Mouse (Mus musculus): ENCODE results near the gene Serinc3. TPM values are rescaled to one million over a fixed set of nuclear protein-coding genes. Genes with fewer than 3 reads are reported as not detected.
"Not testable (repeated sequence)": the region's sequence is repeated elsewhere in the genome, so short reads cannot be mapped to it uniquely, and the experiment has no call there.

Gene Serinc3
- total RNA-seq (2021) = 100 to 1,000 TPM; 223 to 236 TPM
- long read RNA-seq, experiment 1, transcript Serinc3-201 (10 exons, 3,683 nt) = major isoform, 315 of 354 reads
- long read RNA-seq, experiment 1, partial matches to known transcripts = 28 of 354 reads
- long read RNA-seq, experiment 1, other reads (novel, unspliced or antisense) = 11 of 354 reads
- long read RNA-seq, experiment 2, transcript Serinc3-201 (10 exons, 3,683 nt) = major isoform, 232 of 259 reads
- long read RNA-seq, experiment 2, partial matches to known transcripts = 18 of 259 reads
- long read RNA-seq, experiment 2, other reads (novel, unspliced or antisense) = 9 of 259 reads

DNA sequence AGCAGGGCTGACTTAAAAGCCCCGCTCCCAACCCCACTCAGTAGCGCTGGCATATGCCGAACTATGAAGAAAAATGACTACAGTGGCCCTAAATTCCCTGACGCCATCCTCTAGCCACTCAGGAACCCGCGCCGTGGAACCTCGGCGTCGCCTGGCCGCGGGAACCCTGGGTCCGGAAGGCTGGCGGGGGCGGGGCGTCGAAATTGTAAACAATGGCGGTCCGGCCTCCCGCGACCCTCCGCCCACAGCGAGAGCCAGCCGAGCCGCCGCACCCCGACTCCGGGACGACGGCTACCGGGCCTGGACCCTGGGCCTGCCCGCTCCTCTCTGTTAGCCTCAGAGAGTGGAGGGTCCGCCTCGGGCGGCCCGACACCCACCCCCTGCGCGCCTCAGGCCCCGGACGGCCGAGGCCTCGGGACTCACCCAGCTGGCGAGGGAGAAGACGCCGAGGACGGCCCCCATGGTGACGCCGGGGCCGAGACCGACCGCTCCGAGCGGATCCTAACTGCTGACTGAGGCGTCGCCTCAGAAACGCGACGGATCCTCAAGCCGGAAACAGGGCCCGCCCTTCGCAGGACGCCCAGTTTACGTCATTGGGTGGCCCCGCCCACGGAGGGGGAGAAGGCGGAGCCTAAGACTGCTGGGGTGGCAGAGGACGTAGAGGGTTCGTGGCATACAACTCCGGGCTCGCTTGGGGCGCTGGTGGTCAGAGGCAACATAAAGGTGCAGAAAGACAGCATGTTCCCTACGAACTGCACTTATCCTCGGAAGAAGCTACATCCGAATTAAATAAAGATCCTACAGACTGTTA lies at the start of gene Serinc3:
TSS of gene Serinc3 (minus strand) at position 557 of the 811 bp plus-strand sequence.
- DNase-seq (ENCODE audit: low spot score in 2 of 2) = peak; percentile 98

DNA sequence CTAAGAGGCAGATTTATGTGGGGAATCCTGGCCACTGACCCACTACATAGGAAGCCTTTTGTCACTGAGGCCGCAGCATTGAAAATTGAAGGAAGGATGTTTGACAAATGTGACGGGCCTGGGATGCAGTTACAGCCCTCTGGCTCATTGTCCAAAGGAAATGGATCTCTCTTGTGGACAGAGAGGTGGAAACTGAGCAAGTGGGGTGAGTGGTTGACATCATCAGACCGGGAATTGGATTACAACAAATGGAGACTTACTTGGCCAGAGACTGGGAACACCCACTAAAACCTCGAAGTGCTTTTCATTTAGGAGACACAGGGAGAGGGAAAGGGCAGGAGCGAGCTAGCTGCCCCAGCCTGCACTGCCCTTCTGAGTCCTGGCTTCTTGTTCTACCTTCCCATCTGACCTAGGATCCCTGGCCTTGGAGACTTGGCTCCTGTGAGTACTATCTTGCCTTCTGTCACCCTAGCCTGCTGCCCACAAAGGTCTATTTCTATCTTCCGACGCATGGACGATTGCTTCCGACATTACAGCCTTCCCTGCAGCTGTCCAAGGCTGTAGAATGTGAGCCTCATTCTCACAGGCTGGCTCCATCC lies 48.9 kb upstream of the Serinc3 start:
- DNase-seq (ENCODE audit: low spot score in 2 of 2) = no peak

DNA sequence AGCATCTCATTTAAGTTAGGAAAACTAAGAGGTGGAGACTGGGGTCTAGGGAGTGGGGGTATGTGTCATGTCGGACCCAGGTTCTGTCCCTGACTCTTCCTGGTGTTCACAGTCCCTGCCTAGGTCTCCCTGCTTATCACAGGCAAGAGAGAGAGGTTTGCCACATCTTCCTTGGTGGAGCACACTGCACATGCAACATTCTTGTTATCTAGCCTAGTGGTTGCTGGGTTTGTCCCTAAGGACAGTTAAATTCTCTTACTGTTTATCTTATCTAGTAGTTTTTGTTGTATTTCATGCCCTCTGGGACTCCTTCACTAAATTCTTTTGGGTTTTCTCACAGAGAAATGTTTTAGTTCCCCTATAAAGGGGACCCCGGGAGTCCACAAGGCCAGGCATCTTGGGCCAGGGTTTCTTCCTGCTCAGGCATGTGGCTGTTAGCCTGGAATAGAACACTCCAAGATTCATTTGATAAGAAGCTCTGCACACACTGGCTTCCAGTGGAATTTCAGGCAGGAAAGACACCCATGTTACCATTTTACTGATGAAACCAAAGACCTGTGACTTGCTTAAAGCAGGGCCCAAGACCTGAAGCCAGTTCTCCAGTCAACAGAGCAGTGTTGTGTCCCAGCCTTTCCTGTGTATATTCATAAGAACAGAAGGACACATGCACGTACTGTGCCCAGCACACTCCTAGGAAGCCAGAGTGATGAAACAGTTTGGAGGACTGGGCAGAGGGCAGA lies 48.1 kb upstream of the Serinc3 start:
- no peak for DNase-seq (ENCODE audit: low spot score in 2 of 2)

DNA sequence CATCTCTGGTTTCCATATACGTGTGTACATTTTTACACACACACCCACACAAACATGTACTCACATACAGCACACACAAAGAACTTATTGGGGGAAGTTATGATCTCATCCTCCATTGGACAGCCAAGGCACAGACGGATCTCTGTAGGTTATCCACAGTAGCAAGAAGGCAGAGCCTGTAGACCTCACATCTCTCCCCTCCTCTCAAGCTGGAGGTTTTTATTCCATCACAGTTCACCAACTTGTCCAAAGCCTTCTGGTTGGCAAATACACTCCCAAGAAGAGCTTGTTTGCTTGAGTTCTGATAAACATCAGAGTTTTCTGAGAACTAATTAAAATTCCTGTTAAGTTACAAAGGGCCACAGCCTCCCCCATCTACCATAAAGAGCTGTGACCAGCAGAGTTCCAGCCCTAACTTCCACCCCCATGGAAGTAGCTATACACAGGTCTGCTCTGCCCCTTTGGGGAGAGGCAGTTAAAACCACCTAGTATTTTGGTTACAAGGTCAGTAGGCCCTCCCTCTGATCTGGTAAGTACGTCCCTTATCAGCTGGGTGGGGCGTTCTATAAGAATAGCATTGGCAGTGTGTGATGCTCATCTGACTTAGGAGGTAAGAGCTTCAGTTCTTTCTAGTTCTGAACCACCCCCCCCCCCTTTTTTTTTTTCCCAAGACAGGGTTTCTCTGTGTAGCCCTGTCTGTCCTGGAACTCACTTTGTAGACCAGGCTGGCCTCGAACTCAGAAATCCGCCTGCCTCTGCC lies 47.1 kb upstream of the Serinc3 start:
- no peak for DNase-seq (ENCODE audit: low spot score in 2 of 2)

DNA sequence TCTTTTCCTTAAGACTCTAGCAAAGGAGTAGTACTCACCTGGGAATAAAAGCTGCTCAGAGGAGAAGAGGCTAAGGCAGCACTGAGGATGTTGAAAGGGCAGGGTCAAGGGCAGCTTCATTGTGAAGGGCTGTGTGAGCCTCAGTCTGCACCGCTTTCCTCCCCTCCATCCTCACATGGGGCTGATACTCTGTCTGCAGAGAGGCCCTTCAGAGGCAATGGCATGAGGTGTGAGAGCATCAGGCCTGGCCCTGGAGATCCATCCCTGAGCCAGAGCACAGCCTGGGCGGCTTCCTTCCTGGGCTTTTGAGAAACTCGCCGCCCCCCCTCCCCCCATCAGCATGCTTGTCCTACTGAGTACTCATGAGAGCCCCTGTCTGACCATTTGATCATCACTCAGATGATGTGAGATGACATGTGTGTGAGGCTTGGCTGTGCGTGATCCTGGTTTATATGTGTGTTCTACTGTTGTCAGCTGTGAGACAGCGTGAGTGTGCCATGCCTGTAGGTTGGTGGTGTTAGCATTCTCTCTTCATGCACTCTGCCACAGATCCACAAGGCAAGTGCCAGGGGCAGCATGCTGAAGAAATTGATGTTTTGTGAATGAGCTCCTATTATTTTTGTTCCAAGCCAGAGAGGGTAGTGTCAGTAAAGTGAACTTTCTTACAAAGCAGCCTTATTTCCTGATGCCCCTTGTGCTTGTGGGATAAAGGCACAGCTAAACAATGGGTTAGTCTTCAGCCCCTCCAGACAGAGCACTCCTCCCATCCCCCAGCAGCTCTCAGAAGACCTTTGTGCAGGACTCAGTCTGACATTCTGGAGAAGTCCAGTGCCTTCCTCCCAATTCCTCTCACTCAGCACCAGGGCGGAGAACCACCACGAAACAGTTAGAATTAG lies 45.7 kb upstream of the Serinc3 start:
- DNase-seq (ENCODE audit: low spot score in 2 of 2) = no peak

DNA sequence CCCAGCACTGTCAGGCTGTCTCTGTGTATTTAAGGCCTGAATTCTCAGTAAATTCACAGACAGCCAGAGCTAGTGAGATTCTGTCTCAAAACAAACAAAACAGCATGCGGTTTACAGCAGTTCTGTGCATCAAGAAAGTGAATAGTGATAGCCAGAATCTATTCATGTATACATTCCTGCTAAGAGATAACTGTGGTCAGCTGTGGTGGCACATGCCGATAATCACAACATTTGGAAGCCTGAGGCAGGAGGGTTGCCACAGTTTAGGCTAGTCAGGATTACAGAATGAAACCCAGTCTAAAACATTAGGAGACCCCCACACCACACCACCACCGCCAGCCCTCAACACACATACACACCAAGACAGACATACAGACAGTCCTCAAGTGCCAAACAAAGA lies 44.8 kb upstream of the Serinc3 start:
- DNase-seq (ENCODE audit: low spot score in 2 of 2) = no peak

DNA sequence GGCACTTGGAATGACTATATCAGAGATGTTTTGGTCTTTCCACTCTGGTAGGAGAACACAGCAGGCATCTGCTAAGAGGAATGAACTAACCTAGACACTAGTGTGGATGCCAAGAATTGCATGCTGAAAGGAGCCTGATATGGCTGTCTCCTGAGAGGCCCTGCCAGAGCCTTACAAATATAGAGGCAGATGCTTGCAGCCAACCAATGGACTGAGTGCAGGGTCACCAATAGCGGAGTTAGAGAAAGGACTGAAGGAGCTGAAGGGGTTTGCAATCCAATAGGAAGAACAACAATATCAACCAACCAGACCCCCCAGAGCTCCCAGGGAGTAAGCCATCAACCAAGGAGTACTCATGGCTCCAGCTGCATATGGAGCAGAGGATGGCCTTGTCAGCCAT lies 43.4 kb upstream of the Serinc3 start:
- DNase-seq (ENCODE audit: low spot score in 2 of 2) = not testable (repeated sequence)

DNA sequence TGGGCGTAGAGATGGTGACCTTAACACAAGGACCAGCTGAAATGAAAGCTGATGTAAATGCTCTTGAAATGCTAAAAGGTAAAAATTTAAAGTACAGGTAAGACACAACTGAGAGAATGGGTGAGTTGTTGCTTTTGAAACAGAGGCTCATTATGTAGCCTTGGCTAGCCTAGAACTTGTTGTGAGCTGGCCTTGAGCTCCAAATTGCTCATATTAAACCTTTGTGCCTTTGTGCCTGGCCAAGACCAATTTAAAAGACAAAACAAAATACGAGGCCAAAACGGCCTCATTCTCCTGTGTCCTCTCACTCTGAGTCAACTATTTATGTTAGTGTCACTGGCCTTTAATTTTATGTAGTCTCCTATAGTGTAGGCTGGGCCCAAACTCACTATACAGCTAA lies 42.0 kb upstream of the Serinc3 start:
- no peak for DNase-seq (ENCODE audit: low spot score in 2 of 2)

DNA sequence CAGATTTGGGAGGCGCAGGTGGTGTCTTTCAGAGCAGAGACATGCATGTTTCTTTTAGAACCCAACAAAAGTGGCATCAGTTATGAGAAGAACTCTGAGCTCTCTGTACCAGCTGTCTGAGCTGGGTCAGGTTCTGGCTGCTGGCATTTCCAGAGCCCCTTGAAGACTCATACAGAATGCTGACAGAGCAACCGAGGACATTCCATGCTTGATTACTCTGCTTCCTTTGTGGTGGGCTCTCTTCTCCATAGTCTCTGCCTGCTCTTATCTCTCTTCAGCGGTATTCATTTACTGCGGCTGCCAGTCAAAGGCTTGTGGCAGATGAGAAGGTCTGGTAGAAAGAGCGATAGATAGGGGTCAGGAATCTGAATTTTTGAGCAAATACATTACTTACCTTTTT lies 41.3 kb upstream of the Serinc3 start:
- DNase-seq (ENCODE audit: low spot score in 2 of 2) = no peak

DNA sequence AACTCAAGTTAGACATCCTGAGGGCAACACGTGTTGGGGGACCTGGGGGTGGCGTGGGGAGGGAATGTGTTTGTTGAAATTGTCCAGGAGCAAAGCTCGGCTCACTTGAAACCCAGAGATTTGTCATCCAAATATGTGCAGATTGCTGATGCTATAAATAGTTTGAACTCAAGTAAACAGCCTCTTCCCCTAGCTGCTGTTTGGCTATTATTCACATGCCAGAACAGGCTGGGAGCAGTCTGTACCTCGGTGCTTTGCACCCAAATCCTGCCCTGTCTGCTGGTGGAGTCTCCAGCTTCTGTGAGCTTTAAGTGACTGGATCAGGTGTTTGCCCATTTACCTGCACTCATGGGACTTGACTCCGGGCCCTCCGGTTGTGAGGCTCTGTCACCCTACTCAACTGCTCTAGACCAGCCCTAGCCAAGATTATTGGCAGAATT lies 40.9 kb upstream of the Serinc3 start:
- peak; percentile 53 to 65 for DNase-seq (ENCODE audit: low spot score in 2 of 2)

DNA sequence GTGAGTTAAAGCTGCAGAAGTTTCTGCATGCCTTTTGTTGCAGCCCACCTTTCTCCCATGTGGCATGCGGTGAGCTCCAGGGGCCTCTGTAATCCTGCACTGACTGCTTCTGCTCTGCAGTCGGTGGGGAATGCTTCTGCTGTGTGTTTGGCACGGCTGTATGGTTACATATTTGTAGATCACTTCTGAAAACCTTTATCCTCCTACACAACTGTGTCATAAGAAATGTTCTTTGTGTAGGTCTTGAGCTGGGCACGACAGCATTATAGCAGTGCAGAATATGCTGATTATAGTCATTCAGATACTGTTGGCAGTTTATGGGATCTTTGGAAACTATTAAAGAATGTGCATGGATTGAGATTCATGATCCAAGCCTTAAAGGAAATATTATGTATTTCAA lies 40.4 kb upstream of the Serinc3 start:
- DNase-seq (ENCODE audit: low spot score in 2 of 2) = peak in 1 of 2 experiments; percentile 35

DNA sequence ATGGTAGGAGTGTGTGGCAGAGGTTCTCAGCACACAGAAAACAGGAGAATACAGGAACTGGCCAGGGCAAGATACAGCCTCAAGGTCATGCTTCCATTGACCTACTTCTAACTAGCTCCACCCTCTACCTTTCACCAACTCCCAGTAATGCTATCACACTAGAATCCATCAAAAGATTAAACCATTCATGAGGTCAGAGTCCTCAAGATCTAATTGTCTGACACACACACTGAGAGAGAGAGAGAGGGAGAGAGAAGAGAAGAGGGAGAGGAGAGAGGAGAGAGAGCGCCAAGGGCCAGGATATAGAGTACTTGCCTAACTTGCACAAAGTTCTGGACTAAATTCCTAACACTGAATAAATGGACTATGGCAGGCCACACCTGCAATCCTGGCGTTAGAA lies 37.4 kb upstream of the Serinc3 start:
- no peak for DNase-seq (ENCODE audit: low spot score in 2 of 2)

DNA sequence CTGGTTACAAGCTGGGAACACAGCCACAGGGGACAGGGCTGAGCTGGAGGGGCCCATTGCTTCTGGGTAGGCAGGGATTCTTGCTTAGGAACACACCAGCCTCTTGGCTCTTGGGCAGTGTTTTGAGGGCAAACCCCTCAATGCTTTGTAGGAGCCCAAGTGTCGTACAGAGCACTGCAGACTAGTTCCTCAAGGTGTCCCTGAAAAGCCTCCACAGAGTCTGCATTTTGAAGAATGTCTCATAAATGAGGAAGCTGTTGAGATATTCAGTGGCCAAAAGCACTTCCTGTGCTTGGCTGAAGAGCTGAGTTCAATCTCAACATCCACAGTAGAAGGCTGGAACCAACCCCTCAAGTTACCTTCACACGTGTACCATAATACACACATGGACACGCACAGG lies 31.8 kb upstream of the Serinc3 start:
- no peak for DNase-seq (ENCODE audit: low spot score in 2 of 2)

DNA sequence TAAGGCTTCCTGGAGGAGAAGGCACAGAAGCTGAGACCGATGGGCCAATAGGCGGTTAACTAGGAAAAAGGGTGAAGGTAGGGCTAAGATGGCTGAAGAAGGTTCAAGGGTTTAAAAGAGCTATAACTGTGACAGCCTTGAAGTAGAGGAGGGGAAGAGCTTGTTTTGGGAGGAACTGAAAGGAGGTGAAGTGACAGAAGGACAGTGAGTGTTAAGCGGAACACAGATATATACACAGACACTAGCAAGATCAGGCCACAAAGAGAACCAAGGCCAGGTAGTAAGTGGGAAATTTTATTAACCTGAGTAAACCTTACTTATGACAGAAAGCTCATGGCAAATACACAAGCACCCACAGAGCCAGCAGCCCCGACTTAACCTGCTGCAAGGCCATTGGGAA lies 31.4 kb upstream of the Serinc3 start:
- DNase-seq (ENCODE audit: low spot score in 2 of 2) = no peak

DNA sequence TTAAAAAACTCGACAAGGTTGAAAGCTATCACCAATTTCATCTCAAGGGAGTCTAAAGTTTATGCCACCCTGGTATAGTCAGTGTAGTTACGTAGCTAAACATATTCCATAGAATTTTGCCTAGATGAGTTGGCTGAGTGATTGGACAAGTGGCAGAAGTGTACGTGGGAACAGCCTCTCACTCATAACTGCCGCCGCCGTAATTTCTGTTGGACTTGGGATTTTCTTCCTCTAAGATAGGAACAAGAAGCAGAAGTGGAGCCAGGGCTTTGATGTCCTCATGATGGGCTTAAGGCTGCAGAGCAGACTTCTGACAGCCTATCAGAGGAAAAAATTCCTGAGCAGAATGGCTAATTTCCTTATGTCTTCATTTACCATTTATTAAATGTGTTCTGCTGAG lies 30.7 kb upstream of the Serinc3 start:
- peak in 1 of 2 experiments; percentile 54 for DNase-seq (ENCODE audit: low spot score in 2 of 2)

DNA sequence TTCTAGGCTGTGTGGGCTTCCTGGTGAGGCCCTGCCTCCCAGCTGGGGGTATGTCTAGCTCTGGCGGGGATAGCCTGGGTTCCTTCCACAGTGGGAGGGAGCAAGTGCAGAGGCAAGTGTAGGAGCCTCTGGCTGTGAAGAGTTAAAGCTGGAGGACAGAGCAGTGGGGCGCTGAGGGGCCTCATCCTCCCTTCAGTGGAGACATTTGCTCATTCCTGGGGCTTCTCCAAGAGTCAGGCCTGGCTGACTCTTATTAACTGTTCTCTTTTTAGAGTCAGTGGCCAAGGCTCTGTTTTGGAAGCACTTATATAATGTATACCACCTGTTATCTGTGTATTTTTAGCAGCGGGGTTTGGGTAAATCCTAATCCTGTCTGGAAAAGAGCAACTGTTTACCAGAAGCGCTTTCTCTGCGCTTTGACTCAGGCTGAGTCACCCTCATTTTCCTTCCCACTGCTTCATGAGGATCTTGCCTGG lies 30.3 kb upstream of the Serinc3 start:
- DNase-seq (ENCODE audit: low spot score in 2 of 2) = peak in 1 of 2 experiments; percentile 54

DNA sequence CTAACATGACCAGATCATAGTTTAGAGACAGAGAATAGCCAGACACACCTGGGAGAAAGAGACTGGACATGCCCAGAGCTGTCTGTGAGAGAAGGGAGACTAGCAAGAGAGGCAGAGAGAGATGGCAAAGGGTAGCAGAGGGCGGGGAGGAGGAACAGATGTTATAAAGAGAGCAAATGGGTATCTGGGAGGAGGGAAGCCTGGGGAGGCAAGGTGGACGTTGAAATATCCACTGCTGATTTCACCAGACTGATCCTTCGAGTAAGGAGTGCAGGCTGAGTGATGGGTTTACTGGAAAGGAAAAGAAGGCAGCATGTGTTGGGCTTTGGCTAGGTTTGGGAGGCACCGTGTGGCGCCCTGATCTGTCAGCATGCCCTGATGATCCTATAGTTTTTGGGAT lies 29.5 kb upstream of the Serinc3 start:
- no peak for DNase-seq (ENCODE audit: low spot score in 2 of 2)

DNA sequence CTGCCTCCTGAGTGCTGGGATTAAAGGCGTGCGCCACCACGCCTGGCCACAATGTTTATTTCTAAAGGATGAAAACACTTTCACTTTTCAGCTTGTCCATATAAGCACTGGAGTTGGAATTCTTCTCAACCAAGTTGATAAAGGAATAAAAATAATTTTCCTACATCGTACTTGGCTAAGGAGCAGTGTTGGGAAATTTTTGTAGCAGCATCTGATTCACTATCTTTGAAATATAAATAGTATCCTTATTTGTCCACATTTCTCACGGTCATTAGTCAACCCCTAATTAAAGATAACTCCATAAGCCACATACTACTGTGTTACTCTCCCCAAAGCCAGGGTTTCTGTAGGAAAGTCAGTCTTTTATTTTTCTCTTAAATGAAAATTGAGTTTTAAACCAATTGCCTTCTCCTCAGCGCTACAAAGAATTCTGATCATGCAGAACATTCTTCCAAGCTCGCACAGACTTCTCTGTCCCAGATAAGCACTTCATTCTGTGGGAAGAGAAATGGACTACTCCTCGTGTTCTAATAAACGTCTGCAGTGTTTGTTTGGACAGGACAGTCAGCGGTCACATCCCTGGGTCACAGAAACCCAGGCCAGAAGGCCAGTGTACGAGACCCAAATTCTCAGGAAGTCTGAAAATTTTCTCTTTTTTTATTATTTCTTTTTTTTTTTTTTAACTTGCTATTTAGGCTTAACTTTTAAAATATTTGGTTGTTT lies 26.1 kb upstream of the Serinc3 start:
- no peak for DNase-seq (ENCODE audit: low spot score in 2 of 2)

DNA sequence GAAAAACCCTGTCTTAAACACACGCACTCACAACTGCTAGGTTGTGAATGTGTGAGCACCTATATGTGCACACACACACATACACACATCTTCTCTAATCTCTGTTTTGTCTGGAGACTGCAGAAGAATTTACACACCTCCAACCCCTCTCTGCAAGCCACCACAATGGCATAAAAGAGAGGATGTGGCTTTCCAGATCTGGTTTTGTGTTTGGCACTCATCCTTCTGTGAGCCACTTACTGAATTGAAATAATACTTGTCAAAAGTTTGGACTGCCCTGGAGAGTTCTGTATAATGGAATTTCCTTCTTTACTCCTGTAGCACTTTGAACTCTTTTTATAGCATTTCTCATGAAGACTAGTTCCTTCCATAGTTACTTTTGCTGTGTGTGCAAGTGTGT lies 22.1 kb upstream of the Serinc3 start:
- no peak for DNase-seq (ENCODE audit: low spot score in 2 of 2)
